Mouse (Mus musculus): ENCODE measurements around the gene Bank1. TPM values are rescaled to one million over a fixed set of nuclear protein-coding genes. Genes with fewer than 3 reads are reported as not detected.
A peak's percentile ranks its signal among the peaks of the same experiment; 100 is the strongest.

Bank1 gene
- polyA plus RNA-seq, 1 experiment from 2014 or later: 0.23 TPM

DNA sequence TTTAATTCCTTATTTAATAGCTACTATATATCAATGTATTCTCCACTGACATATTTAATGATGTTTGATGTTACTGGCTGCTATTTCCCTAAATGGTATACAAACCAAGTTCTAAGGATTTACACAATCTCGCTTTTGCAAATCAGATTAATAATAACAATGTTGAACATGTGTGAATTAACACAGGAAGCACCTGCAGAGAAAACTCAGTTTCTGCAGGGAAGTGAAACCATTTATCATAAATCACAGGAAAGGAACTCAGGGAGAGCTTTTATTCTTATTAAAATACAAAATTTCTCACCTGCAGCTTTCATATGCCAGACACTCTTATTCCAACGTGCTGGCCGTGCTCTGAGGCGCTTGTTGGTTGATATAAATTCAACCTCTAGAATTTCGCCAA is 78.5 kb downstream of the Bank1 start:
- Histone ChIP-seq H3K27me3 (no peaks in the 10 kb centered on the region), H3K9me3 (no peaks in the 10 kb centered on the region), H3K9ac (replicated peaks) (no peak overlapping the region), H3K4me1 (replicated peaks) (no peaks in the 10 kb centered on the region), H3K36me3 (no peaks in the 10 kb centered on the region), H3K4me2 (replicated peaks) (no peak overlapping the region), H3K4me3 (replicated peaks) (no peak overlapping the region), H3K27ac (no peak overlapping the region)
- no peak for ATAC-seq
- 92% methylated on average over 5 of the region's 5 CpGs for WGBS

DNA sequence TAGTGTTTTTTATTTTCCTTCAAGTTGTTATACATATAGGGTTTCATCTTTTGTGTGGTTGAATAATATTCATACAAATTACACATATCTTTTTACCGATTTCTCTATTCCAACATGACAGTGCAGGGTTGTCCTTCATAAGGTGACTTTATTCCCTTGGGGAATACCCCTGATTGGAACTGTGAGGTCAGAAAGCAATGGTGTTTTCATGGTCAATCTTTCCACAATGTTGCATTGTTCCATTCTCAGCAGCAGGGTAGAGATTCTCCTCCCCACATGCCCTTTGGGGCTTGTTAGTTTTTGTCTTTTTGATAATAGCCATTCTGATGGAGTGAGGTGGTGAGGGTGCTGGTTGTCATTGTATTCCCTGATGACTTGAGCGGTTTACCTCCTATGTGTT is 80.9 kb downstream of the Bank1 start:
- ATAC-seq: no peak
- Histone ChIP-seq H3K4me3 (replicated peaks) (no peak overlapping the region), H3K4me1 (replicated peaks) (no peaks in the 10 kb centered on the region), H3K9me3 (no peaks in the 10 kb centered on the region), H3K27me3 (no peaks in the 10 kb centered on the region), H3K36me3 (no peaks in the 10 kb centered on the region), H3K9ac (replicated peaks) (no peak overlapping the region), H3K4me2 (replicated peaks) (no peak overlapping the region), H3K27ac (no peak overlapping the region)
- 64% methylated on average over 2 of the region's 2 CpGs for WGBS

DNA sequence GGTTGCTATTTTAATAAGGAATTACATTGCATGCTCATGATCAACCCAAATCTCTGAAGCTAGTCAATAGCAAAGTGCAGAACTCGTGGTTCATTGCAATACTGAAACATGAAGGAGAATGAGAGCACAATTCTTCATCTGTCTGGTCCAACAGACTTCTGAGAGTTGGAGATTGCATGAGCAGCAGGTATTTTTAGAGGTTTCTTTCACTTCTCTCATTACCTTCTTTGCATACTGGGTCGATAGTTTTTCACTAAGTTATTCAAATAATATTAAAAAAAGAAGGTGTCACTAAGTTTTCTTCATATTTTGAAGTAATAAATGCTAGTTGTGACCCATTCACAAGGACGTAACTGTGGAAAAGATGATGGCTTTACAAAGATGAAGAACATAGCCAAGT is 87.1 kb downstream of the Bank1 start:
- H3K9ac ChIP-seq (replicated peaks): no peak overlapping the region
- H3K9me3 ChIP-seq: no peaks in the 10 kb centered on the region
- no peaks in the 10 kb centered on the region for H3K36me3 ChIP-seq
- no peak overlapping the region for H3K4me3 ChIP-seq (replicated peaks)
- no peak overlapping the region for H3K4me2 ChIP-seq (replicated peaks)
- no peak overlapping the region for H3K27ac ChIP-seq
- WGBS: 89% methylated on average over 3 of the region's 3 CpGs
- H3K4me1 ChIP-seq (replicated peaks): no peaks in the 10 kb centered on the region
- no peak for ATAC-seq
- H3K27me3 ChIP-seq: no peaks in the 10 kb centered on the region

DNA sequence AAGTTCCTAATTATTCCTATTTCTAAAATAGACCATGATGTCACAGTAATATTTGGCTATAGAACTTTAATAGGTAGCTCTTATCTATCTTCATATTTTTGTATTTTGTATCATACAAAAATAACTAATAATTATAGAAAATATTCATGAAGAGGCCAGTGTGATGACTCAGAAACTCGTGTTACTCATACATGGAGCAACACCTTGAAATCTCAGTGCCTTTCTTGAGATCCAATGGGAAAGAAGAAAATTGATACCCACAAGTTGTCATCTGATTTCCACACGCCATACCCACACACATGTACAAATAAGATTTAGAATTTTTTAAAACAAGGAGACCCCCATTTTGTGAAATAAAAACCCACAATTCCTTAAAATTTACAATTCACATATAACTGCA is 92.4 kb downstream of the Bank1 start:
- no peaks in the 10 kb centered on the region for H3K4me1 ChIP-seq (replicated peaks)
- no peak overlapping the region for H3K27ac ChIP-seq
- no peak overlapping the region for H3K4me3 ChIP-seq (replicated peaks)
- no peak for ATAC-seq
- no peak overlapping the region for H3K4me2 ChIP-seq (replicated peaks)
- no peaks in the 10 kb centered on the region for H3K27me3 ChIP-seq
- H3K9me3 ChIP-seq: no peaks in the 10 kb centered on the region
- 86% methylated on average over 2 of the region's 2 CpGs for WGBS
- no peak overlapping the region for H3K9ac ChIP-seq (replicated peaks)
- no peaks in the 10 kb centered on the region for H3K36me3 ChIP-seq

DNA sequence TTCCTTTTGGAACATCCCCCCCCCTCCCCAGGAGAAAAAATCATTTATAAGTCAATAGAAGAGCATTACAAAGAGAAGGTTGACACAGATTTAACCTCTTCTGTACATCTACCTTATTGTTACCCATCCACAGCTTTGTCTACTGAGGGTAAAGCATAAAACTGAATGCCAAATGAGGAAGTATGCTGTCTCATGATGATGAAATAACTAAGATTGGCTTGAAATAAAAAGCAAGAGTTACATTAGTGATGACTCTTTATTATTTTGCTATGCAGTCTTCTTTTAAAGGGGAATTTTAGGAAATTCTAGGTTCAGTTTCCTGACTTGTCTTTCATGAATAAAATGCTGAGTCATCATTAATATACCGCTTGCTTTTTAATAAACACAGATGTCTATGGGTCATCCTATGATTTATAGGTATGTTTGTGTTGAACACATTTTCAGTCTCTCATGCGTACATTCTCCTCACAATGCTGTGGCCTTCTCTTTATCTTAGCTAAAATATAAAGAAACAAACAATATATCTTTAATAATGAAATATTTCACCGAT is 95.2 kb downstream of the Bank1 start:
- H3K4me3 ChIP-seq (replicated peaks): no peak overlapping the region
- 97% methylated on average over 3 of the region's 3 CpGs for WGBS
- no peaks in the 10 kb centered on the region for H3K4me1 ChIP-seq (replicated peaks)
- H3K27me3 ChIP-seq: no peaks in the 10 kb centered on the region
- no peaks in the 10 kb centered on the region for H3K36me3 ChIP-seq
- ATAC-seq: no peak
- no peaks in the 10 kb centered on the region for H3K9me3 ChIP-seq
- no peak overlapping the region for H3K9ac ChIP-seq (replicated peaks)
- H3K4me2 ChIP-seq (replicated peaks): no peak overlapping the region
- no peak overlapping the region for H3K27ac ChIP-seq

DNA sequence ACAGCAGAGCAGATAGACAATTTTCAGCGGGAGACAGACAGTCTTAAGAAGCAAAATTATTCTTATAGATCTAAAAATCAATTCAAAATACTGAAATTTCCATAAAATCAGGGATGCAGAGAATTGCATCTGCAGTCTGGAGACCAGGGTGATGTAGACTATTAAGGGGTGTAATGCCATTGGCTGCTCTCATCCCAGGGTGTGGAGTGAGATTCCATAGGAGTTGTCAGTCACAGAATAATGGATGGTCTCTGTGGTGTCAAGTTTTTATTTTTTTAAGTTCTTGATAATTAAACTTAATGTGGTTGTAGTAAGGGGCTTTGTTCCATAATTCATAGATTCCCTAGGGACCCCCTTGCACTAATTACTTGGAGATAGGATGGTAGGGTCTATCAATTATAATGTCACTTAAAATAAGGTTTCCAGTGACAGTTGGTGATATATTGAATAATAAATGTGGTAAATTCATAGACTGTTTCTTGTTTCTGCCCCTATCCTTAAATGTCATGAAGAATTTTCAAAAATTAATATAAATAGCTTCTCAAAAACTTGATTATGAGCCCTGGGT is 136.1 kb downstream of the Bank1 start:
- H3K4me3 ChIP-seq (replicated peaks): no peak overlapping the region
- no peaks in the 10 kb centered on the region for H3K9me3 ChIP-seq
- no peak overlapping the region for H3K27ac ChIP-seq
- H3K36me3 ChIP-seq: no peaks in the 10 kb centered on the region
- no peaks in the 10 kb centered on the region for H3K27me3 ChIP-seq
- H3K9ac ChIP-seq (replicated peaks): no peak overlapping the region
- no peaks in the 10 kb centered on the region for H3K4me1 ChIP-seq (replicated peaks)
- H3K4me2 ChIP-seq (replicated peaks): no peak overlapping the region
- 85% methylated on average over 1 of the region's 1 CpGs for WGBS
- ATAC-seq: peak; percentile 60; the same call in 1 of the 2 replicates

DNA sequence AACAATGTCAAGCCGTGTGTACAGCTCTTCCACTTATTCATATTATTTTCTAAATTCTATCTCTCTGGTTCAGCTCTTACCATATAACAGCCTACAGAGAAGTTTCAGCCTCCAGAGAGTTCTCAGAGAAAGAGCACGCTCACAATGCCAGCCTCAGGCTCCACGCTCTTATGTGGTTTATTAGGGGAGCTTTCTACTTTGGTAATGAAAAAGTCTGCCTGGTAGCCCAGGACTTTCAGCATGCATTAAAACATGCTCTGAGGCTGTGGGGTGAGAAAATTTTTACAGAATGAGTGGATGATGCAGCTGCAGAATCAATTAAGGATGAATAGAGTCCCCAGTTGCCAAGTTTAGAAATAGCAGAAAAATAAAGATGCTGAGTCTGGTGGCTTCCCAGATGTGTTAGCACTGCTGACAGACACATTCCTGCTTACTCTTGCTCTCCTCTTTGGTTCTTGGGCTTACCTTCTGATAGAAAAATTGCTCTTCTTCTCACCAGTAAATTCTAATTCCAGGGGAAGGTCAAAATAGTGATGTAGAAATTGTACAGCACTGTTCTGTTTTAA is 139.2 kb downstream of the Bank1 start:
- WGBS: 82% methylated on average over 3 of the region's 3 CpGs
- no peaks in the 10 kb centered on the region for H3K9me3 ChIP-seq
- no peak overlapping the region for H3K27ac ChIP-seq
- H3K4me2 ChIP-seq (replicated peaks): no peak overlapping the region
- H3K36me3 ChIP-seq: no peaks in the 10 kb centered on the region
- 0 out of 2 replicates have a peak, but pooled peaks have one; percentile 11 for ATAC-seq
- H3K9ac ChIP-seq (replicated peaks): no peak overlapping the region
- H3K4me3 ChIP-seq (replicated peaks): no peak overlapping the region
- no peaks in the 10 kb centered on the region for H3K27me3 ChIP-seq
- H3K4me1 ChIP-seq (replicated peaks): no peaks in the 10 kb centered on the region

DNA sequence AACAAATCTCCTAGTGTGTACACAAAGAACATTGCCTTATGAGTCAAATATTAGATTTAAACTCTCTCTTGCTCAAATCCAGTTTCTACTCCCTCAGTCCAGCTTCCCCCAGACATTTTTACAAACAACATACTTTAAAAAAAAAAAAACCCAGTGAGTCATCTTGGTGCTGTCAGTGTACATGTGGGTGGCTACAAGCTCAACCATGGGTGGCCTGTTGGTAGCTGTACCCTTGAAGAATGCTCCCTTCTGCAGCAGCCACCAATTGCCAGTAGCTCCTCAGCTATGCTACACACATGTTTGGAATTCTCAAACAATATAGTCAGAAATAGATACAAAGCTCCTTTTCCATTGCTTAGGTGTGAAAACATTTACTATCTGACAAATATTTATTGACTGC is 154.2 kb downstream of the Bank1 start:
- Histone ChIP-seq H3K9ac (replicated peaks) (no peak overlapping the region), H3K4me1 (replicated peaks) (no peaks in the 10 kb centered on the region), H3K27ac (no peak overlapping the region), H3K36me3 (no peaks in the 10 kb centered on the region), H3K4me3 (replicated peaks) (no peak overlapping the region), H3K27me3 (no peaks in the 10 kb centered on the region), H3K9me3 (no peaks in the 10 kb centered on the region), H3K4me2 (replicated peaks) (no peak overlapping the region)
- ATAC-seq: no peak

DNA sequence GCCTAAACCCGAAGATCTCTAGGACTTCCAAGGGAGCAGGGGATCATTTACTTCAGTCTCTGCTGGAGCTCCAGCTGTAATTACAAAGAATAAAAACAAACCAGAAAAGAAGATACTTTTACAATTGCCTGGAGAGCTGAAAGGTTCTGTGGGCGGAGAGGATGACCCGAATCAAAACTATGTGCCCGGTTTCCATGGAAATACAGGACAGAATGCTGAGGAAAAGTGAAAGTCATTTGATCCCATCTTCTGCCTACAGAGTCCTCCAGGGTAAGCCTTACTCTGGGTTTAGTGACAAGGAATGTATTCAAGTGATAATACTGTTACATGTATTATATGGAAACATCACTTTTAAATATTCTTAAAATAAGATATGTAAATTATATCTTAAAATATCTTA is 157.8 kb downstream of the Bank1 start:
- no peaks in the 10 kb centered on the region for H3K4me1 ChIP-seq (replicated peaks)
- no peak overlapping the region for H3K4me2 ChIP-seq (replicated peaks)
- no peaks in the 10 kb centered on the region for H3K9me3 ChIP-seq
- H3K36me3 ChIP-seq: no peaks in the 10 kb centered on the region
- no peak overlapping the region for H3K4me3 ChIP-seq (replicated peaks)
- H3K27ac ChIP-seq: no peak overlapping the region
- no peak overlapping the region for H3K9ac ChIP-seq (replicated peaks)
- WGBS: 35% methylated on average over 4 of the region's 4 CpGs
- no peak for ATAC-seq
- no peaks in the 10 kb centered on the region for H3K27me3 ChIP-seq

DNA sequence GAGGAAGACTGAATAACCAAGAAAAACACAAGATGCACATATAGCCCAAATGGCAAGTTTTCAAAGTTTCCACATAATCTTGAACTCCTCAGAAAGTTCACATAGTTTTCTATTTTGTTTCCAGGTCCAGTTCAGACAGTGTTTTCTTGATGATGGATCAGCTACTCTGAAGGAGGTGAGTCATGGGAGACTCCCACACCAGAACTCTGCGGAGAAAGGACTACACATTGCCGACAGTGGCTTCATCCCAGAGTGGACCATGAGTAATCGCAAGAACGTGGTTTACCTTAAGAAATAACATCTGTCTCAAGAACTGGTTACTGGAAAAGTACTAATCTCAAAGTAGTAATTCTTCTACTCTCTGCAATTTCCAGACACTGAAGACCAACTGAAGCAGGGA is 159.2 kb downstream of the Bank1 start:
- H3K27ac ChIP-seq: no peak overlapping the region
- no peak for ATAC-seq
- no peaks in the 10 kb centered on the region for H3K4me1 ChIP-seq (replicated peaks)
- no peak overlapping the region for H3K4me2 ChIP-seq (replicated peaks)
- 91% methylated on average over 4 of the region's 4 CpGs for WGBS
- no peak overlapping the region for H3K4me3 ChIP-seq (replicated peaks)
- H3K9me3 ChIP-seq: no peaks in the 10 kb centered on the region
- no peaks in the 10 kb centered on the region for H3K27me3 ChIP-seq
- no peaks in the 10 kb centered on the region for H3K36me3 ChIP-seq
- no peak overlapping the region for H3K9ac ChIP-seq (replicated peaks)

DNA sequence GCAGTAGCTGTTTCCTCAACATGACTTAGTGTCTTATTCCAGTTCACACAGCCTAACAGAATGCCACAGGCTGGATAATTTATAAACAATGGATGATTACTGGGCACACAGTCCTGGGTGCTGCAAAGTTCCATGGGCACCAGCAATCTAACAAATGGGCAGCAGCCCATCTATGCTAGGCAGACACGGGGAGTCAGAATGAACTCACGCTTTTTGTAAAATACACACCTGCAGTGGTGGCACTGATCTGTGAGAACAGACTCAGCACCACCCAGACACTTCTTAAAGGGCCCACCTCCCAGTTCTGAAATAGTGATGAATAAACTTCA is 159.9 kb downstream of the Bank1 start:
- Histone ChIP-seq H3K27me3 (peaks cover 1% of the 10 kb centered on the region; the same call in 1 of the 2 replicates), H3K9ac (replicated peaks) (no peak overlapping the region), H3K4me1 (replicated peaks) (no peaks in the 10 kb centered on the region), H3K4me2 (replicated peaks) (no peak overlapping the region), H3K36me3 (no peaks in the 10 kb centered on the region), H3K4me3 (replicated peaks) (no peak overlapping the region), H3K9me3 (no peaks in the 10 kb centered on the region), H3K27ac (no peak overlapping the region)
- WGBS: 85% methylated on average over 2 of the region's 2 CpGs
- no peak for ATAC-seq

DNA sequence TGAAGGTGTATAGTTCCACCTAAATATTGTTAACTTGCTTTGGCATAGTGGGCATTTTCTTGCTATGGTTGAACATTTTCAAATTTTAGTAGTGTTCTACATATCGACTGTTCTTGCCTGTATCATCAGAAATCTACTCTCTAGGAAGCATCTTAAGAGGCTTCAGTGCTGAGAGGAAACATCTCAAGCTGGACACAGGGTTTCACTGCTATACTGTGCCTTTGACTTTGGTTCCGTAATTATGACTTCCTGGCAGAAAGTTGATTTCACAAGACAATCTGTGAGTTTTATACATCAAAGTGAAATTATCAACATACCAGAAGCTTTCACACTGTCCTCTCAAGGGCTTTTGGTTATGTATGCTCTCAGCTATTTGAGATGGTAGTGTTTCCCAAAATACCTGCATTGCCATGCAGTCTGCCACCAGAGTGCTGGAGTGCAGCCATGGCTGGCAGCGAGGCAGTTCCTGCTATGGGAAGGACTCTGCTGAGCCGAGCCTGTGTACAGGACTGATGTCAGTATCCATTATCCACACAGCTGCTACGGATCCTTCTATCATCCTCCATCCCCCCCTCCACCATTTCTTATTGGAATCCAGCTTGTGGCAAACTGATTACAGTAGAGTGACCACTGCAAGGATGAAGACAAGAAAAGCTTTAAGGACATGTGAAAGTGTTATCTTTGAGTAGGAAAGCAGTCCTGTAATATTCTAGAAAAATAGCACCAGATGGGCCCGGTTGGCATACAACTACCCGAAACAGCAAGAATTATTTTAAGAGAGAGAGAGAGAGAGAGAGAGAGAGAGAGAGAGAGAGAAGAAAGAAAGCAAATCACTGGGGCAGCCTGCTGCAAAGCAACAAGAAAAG is 160.5 kb downstream of the Bank1 start:
- peaks cover 6% of the 10 kb centered on the region; the same call in 1 of the 2 replicates for H3K27me3 ChIP-seq
- no peak for ATAC-seq
- WGBS: 91% methylated on average over 7 of the region's 7 CpGs
- no peaks in the 10 kb centered on the region for H3K9me3 ChIP-seq
- H3K4me2 ChIP-seq (replicated peaks): no peak overlapping the region
- H3K4me3 ChIP-seq (replicated peaks): no peak overlapping the region
- no peak overlapping the region for H3K9ac ChIP-seq (replicated peaks)
- no peak overlapping the region for H3K27ac ChIP-seq
- H3K36me3 ChIP-seq: no peaks in the 10 kb centered on the region
- no peaks in the 10 kb centered on the region for H3K4me1 ChIP-seq (replicated peaks)

Data from midbrain, embryonic 13.5 days (tissue).